Mouse (Mus musculus): ENCODE results near the gene Slc13a3. TPM values are rescaled to one million over a fixed set of nuclear protein-coding genes. Genes with fewer than 3 reads are reported as not detected.

The Slc13a3 gene
- total and polyA plus RNA-seq, 3 experiments = not detected

DNA sequence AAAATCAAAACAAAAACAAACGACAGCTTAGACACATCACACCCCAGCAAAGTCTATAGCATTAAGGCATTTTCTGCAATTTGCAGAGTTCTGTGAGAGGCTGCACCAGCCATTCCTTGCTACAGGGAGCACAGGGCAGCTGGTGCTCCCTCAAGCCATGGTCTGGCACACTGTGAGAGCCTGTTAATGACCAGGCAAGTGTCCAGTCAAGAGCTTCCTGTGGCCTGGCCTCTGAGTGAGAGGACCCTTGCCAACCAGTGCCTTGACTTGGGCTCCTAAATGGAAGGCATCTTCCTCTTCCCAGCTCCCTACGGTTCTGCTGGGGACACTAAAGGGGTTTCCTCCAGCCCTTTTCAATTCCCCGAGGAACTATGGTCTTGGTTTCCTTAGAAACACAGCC lies 59.1 kb downstream of the Slc13a3 start:
- H3K4me1 ChIP-seq (ENCODE audit: control insufficient read depth in 1 of 2, insufficient read depth in 2 of 2) = no peaks in the 10 kb centered on the region
- in situ Hi-C loops (cut with MboI; ENCODE audit: low pct_ligation_motif_present, low pct_unique_long_range_greater_than_20kb, low sequenced_read_pairs) = no loop called here
- H3K9ac ChIP-seq (ENCODE audit: insufficient read depth, low read depth) = no peak overlapping the region
- dilution Hi-C loops (cut with MboI; ENCODE audit: extremely low pct_ligation_motif_present, extremely low pct_unique_long_range_greater_than_20kb, low sequenced_read_pairs) = no loop called here
- no peaks in the 10 kb centered on the region for H3K36me3 ChIP-seq (replicated peaks in 1 of 2; ENCODE audit: control insufficient read depth in 1 of 2, insufficient read depth in 1 of 2, low read length in 1 of 2)
- no peak overlapping the region for H3K4me3 ChIP-seq (replicated peaks in 1 of 3; ENCODE audit: low read depth in 2 of 3, low read length in 2 of 3, poor library complexity in 1 of 3)
- H3K79me2 ChIP-seq (replicated peaks; ENCODE audit: control insufficient read depth, extremely low read depth, insufficient read depth, poor library complexity, severe bottlenecking) = no peaks in the 10 kb centered on the region
- no peak overlapping the region for H3K27ac ChIP-seq (ENCODE audit: insufficient read depth, low read depth)
- DNase-seq (ENCODE audit: extremely low read depth) = no peak
- TF ChIP-seq MAZ (IDR thresholded peaks at IDR 0.05; ENCODE audit: low read depth, low read length) (no peak), NELFE (IDR thresholded peaks at IDR 0.05; ENCODE audit: low read depth, low read length) (no peak), CTCF (conservative IDR thresholded peaks at IDR 0.05 in 1 of 2, IDR thresholded peaks at IDR 0.05 in 1 of 2; ENCODE audit: low read depth in 2 of 2, low read length in 2 of 2) (no peak), E2F4 (IDR thresholded peaks at IDR 0.05; ENCODE audit: insufficient replicate concordance, low read depth, low read length) (no peak), ZMIZ1 (IDR thresholded peaks at IDR 0.05; ENCODE audit: low read depth, low read length) (no peak), USF1 (IDR thresholded peaks at IDR 0.05; ENCODE audit: low read depth, low read length) (no peak), USF2 (conservative IDR thresholded peaks at IDR 0.05; ENCODE audit: low read depth, low read length) (no peak), TBP (conservative IDR thresholded peaks at IDR 0.05; ENCODE audit: low read depth, low read length) (no peak), MAX (IDR thresholded peaks at IDR 0.05; ENCODE audit: low read length) (no peak), KAT2A (IDR thresholded peaks at IDR 0.05; ENCODE audit: insufficient replicate concordance, low read length) (no peak), MAFK (IDR thresholded peaks at IDR 0.05; ENCODE audit: insufficient replicate concordance, low read length) (no peak), CHD2 (IDR thresholded peaks at IDR 0.05; ENCODE audit: low read length) (no peak), HCFC1 (IDR thresholded peaks at IDR 0.05; ENCODE audit: low read depth, low read length) (no peak), MXI1 (IDR thresholded peaks at IDR 0.05; ENCODE audit: low read depth, low read length) (no peak), RAD21 (IDR thresholded peaks at IDR 0.05; ENCODE audit: low read depth, low read length) (no peak), TCF12 (IDR thresholded peaks at IDR 0.05; ENCODE audit: low read depth, low read length) (no peak), ZKSCAN1 (IDR thresholded peaks at IDR 0.05; ENCODE audit: borderline replicate concordance, low read depth, low read length) (no peak), MYC (IDR thresholded peaks at IDR 0.05; ENCODE audit: low read depth, low read length) (no peak)
- H3K9me3 ChIP-seq (replicated peaks; ENCODE audit: low read length) = no peaks in the 10 kb centered on the region
- H3K4me2 ChIP-seq (ENCODE audit: insufficient read depth, low read depth, poor library complexity, severe bottlenecking) = no peak overlapping the region
- H3K27me3 ChIP-seq (replicated peaks) = peaks cover 86% of the 10 kb centered on the region

DNA sequence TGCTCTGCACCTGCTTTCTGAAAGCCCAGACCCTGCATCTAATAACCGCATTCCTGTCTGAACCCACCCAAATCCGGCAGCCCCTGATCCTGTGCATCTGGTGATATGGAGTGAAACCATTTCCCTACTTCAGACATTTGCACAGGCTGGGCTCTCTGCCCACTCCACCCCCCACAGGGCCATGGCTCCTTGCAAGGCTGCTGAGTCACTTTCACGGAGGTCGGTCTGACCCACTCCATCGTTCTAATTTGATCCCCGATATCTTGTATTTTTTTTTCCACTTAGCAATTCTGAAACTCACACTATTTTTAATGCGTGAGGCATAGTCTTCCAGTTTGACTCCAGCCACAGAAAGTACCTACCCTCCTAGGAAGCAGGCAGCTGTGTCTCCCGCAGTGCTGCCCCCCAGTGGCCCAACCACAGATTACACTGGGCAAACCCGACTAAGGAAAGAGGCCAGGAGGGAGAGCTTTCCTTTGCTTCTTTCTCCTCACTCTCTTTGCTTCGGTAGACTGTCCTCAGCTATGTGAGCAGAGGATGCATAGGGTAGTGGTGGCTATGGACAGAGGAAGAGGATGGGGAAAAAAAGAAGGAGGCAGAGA lies 65.2 kb downstream of the Slc13a3 start:
- in situ Hi-C loops (cut with MboI; ENCODE audit: low pct_ligation_motif_present, low pct_unique_long_range_greater_than_20kb, low sequenced_read_pairs) (no loop called here), dilution Hi-C loops (cut with MboI; ENCODE audit: extremely low pct_ligation_motif_present, extremely low pct_unique_long_range_greater_than_20kb, low sequenced_read_pairs) (no loop called here)
- Histone ChIP-seq H3K9ac (ENCODE audit: insufficient read depth, low read depth) (no peak overlapping the region), H3K27ac (ENCODE audit: insufficient read depth, low read depth) (no peak overlapping the region), H3K4me3 (replicated peaks in 1 of 3; ENCODE audit: low read depth in 2 of 3, low read length in 2 of 3, poor library complexity in 1 of 3) (no peak overlapping the region), H3K4me1 (ENCODE audit: control insufficient read depth in 1 of 2, insufficient read depth in 2 of 2) (no peaks in the 10 kb centered on the region; a peak in 1 of 4 replicates), H3K27me3 (replicated peaks) (peaks cover 57% of the 10 kb centered on the region), H3K4me2 (ENCODE audit: insufficient read depth, low read depth, poor library complexity, severe bottlenecking) (peak overlapping the region; percentile 58), H3K36me3 (replicated peaks in 1 of 2; ENCODE audit: control insufficient read depth in 1 of 2, insufficient read depth in 1 of 2, low read length in 1 of 2) (no peaks in the 10 kb centered on the region), H3K79me2 (replicated peaks; ENCODE audit: control insufficient read depth, extremely low read depth, insufficient read depth, poor library complexity, severe bottlenecking) (no peaks in the 10 kb centered on the region), H3K9me3 (replicated peaks; ENCODE audit: low read length) (peaks cover 8% of the 10 kb centered on the region)
- DNase-seq (ENCODE audit: extremely low read depth) = peak; percentile 58
- TF ChIP-seq ELF1 (IDR thresholded peaks at IDR 0.05; ENCODE audit: low read depth, low read length) (peak; percentile 30; the same call in 1 of the 2 replicates), IRF4 (IDR thresholded peaks at IDR 0.05; ENCODE audit: low read depth, low read length) (peak; percentile 45; the same call in 1 of the 2 replicates), RCOR1 (conservative IDR thresholded peaks at IDR 0.05; ENCODE audit: low read depth, low read length) (no peak), NRF1 (IDR thresholded peaks at IDR 0.05; ENCODE audit: low read depth, low read length) (no peak), CTCF (conservative IDR thresholded peaks at IDR 0.05 in 1 of 2, IDR thresholded peaks at IDR 0.05 in 1 of 2; ENCODE audit: low read depth in 2 of 2, low read length in 2 of 2) (peak; percentile 63 to 82; a peak in 3 of 4 replicates), SMC3 (IDR thresholded peaks at IDR 0.05; ENCODE audit: low read depth, low read length) (peak; percentile 65), MEF2A (IDR thresholded peaks at IDR 0.05; ENCODE audit: borderline replicate concordance, low read depth, low read length) (peak; percentile 63; the same call in 1 of the 2 replicates), ZNF384 (IDR thresholded peaks at IDR 0.05; ENCODE audit: low read depth, low read length) (no peak), RAD21 (IDR thresholded peaks at IDR 0.05; ENCODE audit: low read depth, low read length) (peak; percentile 26), MXI1 (IDR thresholded peaks at IDR 0.05; ENCODE audit: low read depth, low read length) (no peak)
